Mouse (Mus musculus): ENCODE results near the gene Pip4k2a.
A peak's percentile ranks its signal among the peaks of the same experiment; 100 is the strongest.

Pip4k2a gene

GRCm38 (mm10) chr2:18831031-18831774 lies 166.7 kb downstream of the Pip4k2a start:
- DNase-seq = no peak

GRCm38 (mm10) chr2:18822711-18823110 lies 175.2 kb downstream of the Pip4k2a start:
- DNase-seq = no peak

- peak; percentile 56 to 60 for DNase-seq
Measured at GRCm38 (mm10) chr2:18821451-18822379, 176.2 kb downstream of the Pip4k2a start.

GRCm38 (mm10) chr2:18819520-18819919 lies 178.4 kb downstream of the Pip4k2a start:
- DNase-seq = peak in 1 of 2 experiments; percentile 25

GRCm38 (mm10) chr2:18816036-18816435 lies 181.9 kb downstream of the Pip4k2a start:
- no peak for DNase-seq

- DNase-seq = no peak
Measured at GRCm38 (mm10) chr2:18815336-18815965, 182.5 kb downstream of the Pip4k2a start.

GRCm38 (mm10) chr2:18814447-18814804 lies 183.5 kb downstream of the Pip4k2a start:
- DNase-seq = no peak

GRCm38 (mm10) chr2:18813683-18814446 lies 184.1 kb downstream of the Pip4k2a start:
- DNase-seq = no peak

- DNase-seq = no peak
Measured at GRCm38 (mm10) chr2:18807961-18808360, 190.0 kb downstream of the Pip4k2a start.

GRCm38 (mm10) chr2:18801281-18801862 lies 196.6 kb downstream of the Pip4k2a start:
- no peak for DNase-seq

- no peak for DNase-seq
Measured at GRCm38 (mm10) chr2:18800646-18801251, 197.2 kb downstream of the Pip4k2a start.

GRCm38 (mm10) chr2:18799966-18800645 lies 197.8 kb downstream of the Pip4k2a start:
- peak; percentile 36 to 50 for DNase-seq

- no peak for DNase-seq
Measured at GRCm38 (mm10) chr2:18799265-18799965, 198.5 kb downstream of the Pip4k2a start.

- DNase-seq = no peak
Measured at GRCm38 (mm10) chr2:18797776-18798175, 200.2 kb downstream of the Pip4k2a start.

GRCm38 (mm10) chr2:18794261-18794660 lies 203.7 kb downstream of the Pip4k2a start:
- DNase-seq = no peak

Data from thymus, postnatal 36 days (tissue).